Mouse (Mus musculus) forebrain, embryonic 11.5 days (tissue): ENCODE measurements around the gene Cxcr5. TPM values are rescaled to one million over a fixed set of nuclear protein-coding genes. Genes with fewer than 3 reads are reported as not detected.
"Not testable (repeated sequence)": the region's sequence is repeated elsewhere in the genome, so short reads cannot be mapped to it uniquely, and the experiment has no call there.

Experiments used
- ATAC-seq: fragments of 200-750 bp; cut with Nextera tagmentation; replicated peaks from 2 replicates; pipeline ENCODE4 v1.8.0; 2017; ENCODE audit warnings: moderate TSS enrichment; ENCODE audit not compliant: low FRiP score
- DNase-seq: peaks from one replicate; pipeline ENCODE4 v3.0.0-alpha.2; 2017; ENCODE audit warnings: low spot score
- H3K27ac ChIP-seq: fragments of 300-500 bp; sonication (generic); 2 replicates; pipeline ENCODE4 v1.5.1; 2014; ENCODE audit warnings: low read depth, low read length
- H3K27me3 ChIP-seq: fragments of 300-500 bp; sonication (generic); 2 replicates; pipeline ENCODE4 v1.6.1; 2014; ENCODE audit warnings: mild to moderate bottlenecking, low read length, mixed read lengths; ENCODE audit not compliant: control insufficient read depth, insufficient read depth
- H3K36me3 ChIP-seq: fragments of 300-500 bp; sonication (generic); 2 replicates; pipeline ENCODE4 v1.6.1; 2014; ENCODE audit warnings: mild to moderate bottlenecking, low read length, moderate library complexity, mixed read lengths; ENCODE audit not compliant: control insufficient read depth, insufficient read depth
- H3K4me1 ChIP-seq: fragments of 300-500 bp; sonication (generic); replicated peaks from 2 replicates; pipeline ENCODE4 v1.6.1; 2014; ENCODE audit warnings: low read length, mixed read lengths; ENCODE audit not compliant: control insufficient read depth, insufficient read depth
- H3K4me2 ChIP-seq: fragments of 300-500 bp; sonication (generic); 2 replicates; pipeline ENCODE4 v1.6.1; 2014; ENCODE audit warnings: low read depth, mild to moderate bottlenecking, low read length, moderate library complexity, mixed read lengths; ENCODE audit not compliant: severe bottlenecking
- H3K4me3 ChIP-seq: fragments of 300-500 bp; sonication (generic); 2 replicates; pipeline ENCODE4 v1.5.1; 2014; ENCODE audit warnings: low read depth, low read length
- H3K9ac ChIP-seq: fragments of 300-500 bp; sonication (generic); 2 replicates; pipeline ENCODE4 v1.6.1; 2014; ENCODE audit warnings: low read length
- H3K9me3 ChIP-seq: fragments of 300-500 bp; sonication (generic); 2 replicates; pipeline ENCODE4 v1.6.1; 2016; ENCODE audit warnings: low read length, mixed read lengths; ENCODE audit not compliant: control insufficient read depth
- WGBS: fragments of 180-500 bp; shearing (Covaris S2); extraction: QIAGEN DNeasy Blood & Tissue Kit; methylation state at CpG from one replicate; pipeline ENCODE4 v1.1.7; 2014; 5-methylcytosine and 5-hydroxymethylcytosine counted together
- polyA plus RNA-seq: library from polyadenylated mRNA; unstranded; fragments of >200 nt; fragmentation: Nextera tagmentation; extraction: Ambion mirVana; gene quantifications from 2 replicates; pipeline ENCODE4 v1.2.1, GENCODE M21; 2014

The Cxcr5 gene
- polyA plus RNA-seq, 1 experiment from 2014 or later = 0.09 TPM

DNA sequence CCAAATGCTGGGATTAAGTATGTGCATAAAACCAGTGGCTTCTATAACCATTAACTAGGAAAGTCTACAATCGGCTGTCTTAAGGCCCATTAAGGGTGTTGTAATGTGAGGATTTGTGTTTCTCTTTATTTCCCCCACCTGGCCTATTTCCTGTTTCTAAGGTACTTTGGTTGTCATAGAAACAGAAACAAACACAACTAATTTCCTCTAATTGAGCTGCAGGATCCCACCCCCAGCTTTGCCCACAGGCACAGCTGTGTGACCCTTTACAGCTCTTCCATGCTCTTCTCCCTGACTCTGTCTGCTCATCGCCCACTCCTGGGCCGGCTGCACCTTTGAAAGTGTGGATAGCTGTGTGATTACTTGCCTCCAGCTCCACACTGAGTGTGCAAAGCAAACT lies 19.7 kb upstream of the Cxcr5 start:
- Histone ChIP-seq H3K4me3 (no peak overlapping the region), H3K27ac (no peak overlapping the region), H3K4me1 (no peaks in the 10 kb centered on the region), H3K4me2 (no peak overlapping the region), H3K27me3 (no peaks in the 10 kb centered on the region), H3K9ac (no peak overlapping the region), H3K36me3 (no peaks in the 10 kb centered on the region), H3K9me3 (peaks cover 5% of the 10 kb centered on the region; the same call in 1 of the 2 replicates)
- ATAC-seq (no peak), DNase-seq (no peak)
- 54% methylated on average over 3 of the region's 3 CpGs for WGBS

GRCm38 (mm10) chr9:44580085-44580484 lies 18.4 kb upstream of the Cxcr5 start:
- no peak overlapping the region for H3K4me2 ChIP-seq
- no peak overlapping the region for H3K4me3 ChIP-seq
- H3K4me1 ChIP-seq = no peaks in the 10 kb centered on the region
- ATAC-seq = no peak
- H3K27me3 ChIP-seq = no peaks in the 10 kb centered on the region
- 92% methylated on average over 5 of the region's 5 CpGs for WGBS
- no peaks in the 10 kb centered on the region for H3K36me3 ChIP-seq
- H3K27ac ChIP-seq = no peak overlapping the region
- peaks cover 5% of the 10 kb centered on the region; the same call in 1 of the 2 replicates for H3K9me3 ChIP-seq
- no peak overlapping the region for H3K9ac ChIP-seq
- DNase-seq = no peak

DNA sequence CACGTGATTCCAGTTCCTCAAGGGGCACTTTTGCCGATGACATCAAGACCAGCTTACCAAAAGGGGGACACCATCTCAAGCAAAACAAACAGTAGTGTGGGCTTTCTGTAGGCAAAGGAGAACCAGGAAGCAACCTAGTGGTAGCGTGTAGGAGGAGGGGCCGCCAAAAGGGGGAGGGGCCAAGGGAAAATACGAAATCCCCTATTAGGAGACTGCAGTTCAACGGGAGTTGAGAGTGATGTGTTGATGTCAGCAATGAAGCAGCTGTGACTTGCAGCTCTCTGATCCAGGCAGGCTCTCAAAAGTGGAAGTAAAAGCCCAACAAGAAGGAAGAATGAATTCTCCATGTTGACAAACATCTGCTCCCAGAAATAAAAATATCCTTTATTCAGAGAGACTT lies 17.7 kb upstream of the Cxcr5 start:
- DNase-seq (no peak), ATAC-seq (no peak)
- H3K4me3 ChIP-seq = no peak overlapping the region
- peaks cover 5% of the 10 kb centered on the region; the same call in 1 of the 2 replicates for H3K9me3 ChIP-seq
- H3K27me3 ChIP-seq = no peaks in the 10 kb centered on the region
- no peak overlapping the region for H3K4me2 ChIP-seq
- no peaks in the 10 kb centered on the region for H3K36me3 ChIP-seq
- no peaks in the 10 kb centered on the region for H3K4me1 ChIP-seq
- H3K27ac ChIP-seq = no peak overlapping the region
- no peak overlapping the region for H3K9ac ChIP-seq
- 57% methylated on average over 6 of the region's 6 CpGs for WGBS

- H3K27me3 ChIP-seq, H3K4me3 ChIP-seq, H3K9me3 ChIP-seq, DNase-seq, H3K4me2 ChIP-seq, H3K36me3 ChIP-seq, H3K27ac ChIP-seq, H3K4me1 ChIP-seq, H3K9ac ChIP-seq, ATAC-seq: not testable (repeated sequence)
- 90% methylated on average over 7 of the region's 7 CpGs for WGBS
Observed at GRCm38 (mm10) chr9:44576046-44576445, 14.4 kb upstream of the Cxcr5 start.

GRCm38 (mm10) chr9:44575095-44575494 lies 13.4 kb upstream of the Cxcr5 start:
- 94% methylated on average over 2 of the region's 2 CpGs for WGBS
- no peaks in the 10 kb centered on the region for H3K36me3 ChIP-seq
- no peaks in the 10 kb centered on the region for H3K9me3 ChIP-seq

GRCm38 (mm10) chr9:44573306-44573705 lies 11.6 kb upstream of the Cxcr5 start:
- Histone ChIP-seq H3K4me2 (no peak overlapping the region), H3K27me3 (no peaks in the 10 kb centered on the region), H3K9me3 (no peaks in the 10 kb centered on the region), H3K9ac (no peak overlapping the region), H3K4me1 (no peaks in the 10 kb centered on the region), H3K4me3 (no peak overlapping the region), H3K27ac (no peak overlapping the region), H3K36me3 (no peaks in the 10 kb centered on the region)
- no peak for DNase-seq
- no peak for ATAC-seq
- WGBS = 88% methylated on average over 4 of the region's 4 CpGs

More at GRCm38 (mm10) chr9:44575095-44575494, 13.4 kb upstream of the Cxcr5 start:
- DNase-seq (no peak), ATAC-seq (no peak)
- no peak overlapping the region for H3K4me2 ChIP-seq
- H3K27ac ChIP-seq = no peak overlapping the region
- H3K9ac ChIP-seq = no peak overlapping the region
- no peak overlapping the region for H3K4me3 ChIP-seq
- no peaks in the 10 kb centered on the region for H3K4me1 ChIP-seq
- H3K27me3 ChIP-seq = no peaks in the 10 kb centered on the region

DNA sequence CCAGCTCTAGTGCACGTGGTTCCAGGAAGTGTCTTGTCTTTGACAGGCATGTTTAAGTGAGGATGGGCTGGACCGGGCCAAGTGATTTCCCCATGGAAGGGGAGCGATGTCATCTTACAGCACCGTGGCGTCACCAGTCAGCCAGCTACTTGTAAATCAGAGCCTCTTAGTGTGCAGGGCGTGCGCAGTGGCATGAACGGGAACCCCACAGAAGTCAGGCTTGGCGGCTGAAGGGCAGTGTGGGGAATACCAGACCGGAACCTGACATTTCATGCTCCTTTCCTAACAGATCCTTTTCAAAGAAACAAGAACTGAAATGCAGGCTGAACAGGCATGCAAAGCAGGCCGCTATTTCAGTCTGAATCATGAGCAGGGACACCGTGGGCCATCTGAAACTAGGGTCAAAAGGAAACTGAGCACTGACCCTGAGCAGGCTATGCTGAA lies 9.3 kb upstream of the Cxcr5 start:
- H3K4me3 ChIP-seq = no peak overlapping the region
- H3K36me3 ChIP-seq = no peaks in the 10 kb centered on the region
- no peaks in the 10 kb centered on the region for H3K9me3 ChIP-seq
- no peaks in the 10 kb centered on the region for H3K27me3 ChIP-seq
- DNase-seq (no peak), ATAC-seq (no peak)
- H3K4me2 ChIP-seq = no peak overlapping the region
- 91% methylated on average over 12 of the region's 12 CpGs for WGBS
- H3K27ac ChIP-seq = no peak overlapping the region
- H3K4me1 ChIP-seq = no peaks in the 10 kb centered on the region
- no peak overlapping the region for H3K9ac ChIP-seq

DNA sequence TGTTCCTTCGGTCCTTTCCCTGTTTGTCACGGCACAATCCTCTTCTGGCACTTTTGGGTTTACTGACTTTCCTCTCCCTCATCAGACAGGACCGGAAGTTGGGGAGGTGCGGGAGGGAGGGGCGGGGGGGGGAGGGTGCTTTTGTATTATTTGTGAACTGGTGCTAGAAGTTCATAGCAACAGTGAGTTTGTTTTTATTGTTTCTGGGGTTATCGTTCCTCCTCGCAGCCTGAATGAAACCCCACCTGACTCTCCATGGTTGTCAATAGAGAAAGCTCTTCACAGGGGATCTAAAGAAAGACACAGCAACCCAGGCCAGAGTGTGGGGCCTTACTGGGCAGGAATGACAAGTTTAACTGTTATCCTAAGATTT lies 6.4 kb upstream of the Cxcr5 start:
- Histone ChIP-seq H3K27me3 (no peaks in the 10 kb centered on the region), H3K27ac (no peak overlapping the region), H3K4me3 (no peak overlapping the region), H3K9me3 (no peaks in the 10 kb centered on the region), H3K9ac (no peak overlapping the region), H3K4me2 (no peak overlapping the region), H3K36me3 (no peaks in the 10 kb centered on the region), H3K4me1 (no peaks in the 10 kb centered on the region)
- DNase-seq = no peak
- WGBS = 42% methylated on average over 7 of the region's 7 CpGs
- ATAC-seq = no peak

DNA sequence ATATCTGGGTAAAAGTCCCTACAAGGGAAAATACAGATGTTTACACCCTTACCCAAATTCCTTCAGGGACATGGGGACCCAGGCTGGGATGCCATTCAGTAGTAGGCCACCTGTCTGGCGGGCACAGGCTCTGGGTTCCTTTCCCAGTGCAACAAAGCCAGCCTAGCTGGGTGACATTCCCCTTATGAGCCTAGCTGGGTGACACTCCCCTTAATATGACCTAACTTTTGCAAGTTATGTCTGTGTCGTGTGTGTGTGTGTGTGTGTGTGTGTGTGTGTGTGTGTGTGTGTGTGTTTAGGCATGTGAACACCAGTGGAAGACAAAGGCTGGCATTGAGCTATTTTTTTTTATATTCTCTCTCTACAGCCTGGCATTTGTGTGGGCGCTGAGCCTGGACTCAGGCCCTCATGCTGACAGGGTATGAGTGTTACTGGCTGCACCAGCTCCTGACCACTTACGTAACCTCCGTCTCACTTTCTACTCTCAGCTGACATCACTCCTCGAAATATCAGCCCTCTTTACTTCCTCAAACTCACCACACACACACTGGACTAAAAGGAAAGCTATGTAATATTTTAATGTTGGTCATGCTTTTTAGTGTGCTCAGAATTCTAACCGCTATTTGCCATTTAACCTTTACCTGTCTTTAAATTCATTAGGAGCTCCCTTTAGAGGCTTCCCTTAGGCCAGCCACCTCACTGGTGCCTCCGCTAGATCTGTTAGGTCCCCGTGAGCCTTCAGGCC lies 5.8 kb upstream of the Cxcr5 start:
- no peak overlapping the region for H3K27ac ChIP-seq
- 81% methylated on average over 9 of the region's 9 CpGs for WGBS

More for the DNA sequence above, 5.8 kb upstream of the Cxcr5 start:
- Histone ChIP-seq H3K27me3 (no peaks in the 10 kb centered on the region), H3K36me3 (no peaks in the 10 kb centered on the region), H3K4me3 (no peak overlapping the region), H3K4me1 (no peaks in the 10 kb centered on the region), H3K4me2 (no peak overlapping the region), H3K9me3 (no peaks in the 10 kb centered on the region), H3K9ac (no peak overlapping the region)
- DNase-seq (no peak), ATAC-seq (no peak)
